Mouse (Mus musculus): ENCODE data around the gene Atp2c2.

DNA sequence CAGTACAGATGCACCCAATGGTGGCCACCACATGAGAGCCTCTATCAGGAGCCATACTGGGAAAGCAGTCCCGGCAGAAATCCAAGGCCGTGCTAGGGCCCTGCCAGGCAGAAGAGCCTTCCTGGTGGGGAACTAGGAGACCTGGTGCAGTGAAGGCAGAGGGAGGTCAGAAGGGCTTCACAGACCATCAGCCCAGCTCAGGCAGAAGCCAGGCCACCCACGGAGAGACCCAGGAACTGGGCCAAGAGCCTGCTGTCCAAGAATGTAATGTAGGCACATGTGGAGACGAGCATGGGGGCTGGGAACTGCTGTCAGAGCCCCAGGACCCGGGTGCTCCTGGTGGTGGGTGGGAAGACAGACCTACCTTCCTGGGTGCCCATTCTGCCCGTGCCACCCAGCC is 34.5 kb upstream of the Atp2c2 start:
- TF ChIP-seq CTCF (IDR thresholded peaks at IDR 0.05; ENCODE audit: borderline replicate concordance, insufficient read depth, low read depth, low read length) (no peak), POLR2A (IDR thresholded peaks at IDR 0.05; ENCODE audit: borderline replicate concordance, insufficient read depth, low read length) (no peak)
